Mouse (Mus musculus) heart, adult 2 months (tissue): ENCODE measurements at regions not wholly inside any gene's neighbourhood (a gene's known extent, or its start where the extent isn't known, plus 50 kb on each side); places are given as distances from the start of the nearest gene placed in this dataset.

ENCODE experiments used
- CTCF ChIP-seq: fragments of 200-600 bp; IDR thresholded peaks from 2 replicates; pipeline ENCODE4 v1.8.1; 2022; ENCODE audit warnings: antibody characterized with exemption, mild to moderate bottlenecking, moderate library complexity
- POLR2A ChIP-seq: fragments of 200-500 bp; IDR thresholded peaks from 2 replicates; pipeline ENCODE4 v1.6.1; 2011; ENCODE audit warnings: mild to moderate bottlenecking, low read depth, low read length, control low read depth; ENCODE audit not compliant: insufficient read depth

- TF ChIP-seq CTCF = no peak
- TF ChIP-seq POLR2A = no peak
Measured at GRCm38 (mm10) chr14:103919380-103919779, 75.2 kb upstream of the Ednrb start.
